Mouse (Mus musculus): ENCODE measurements at regions not wholly inside any gene's neighbourhood (a gene's known extent, or its start where the extent isn't known, plus 50 kb on each side); places are given as distances from the start of the nearest gene placed in this dataset.
A peak's percentile ranks its signal among the peaks of the same experiment; 100 is the strongest.

- H3K9me3 ChIP-seq (ENCODE audit: low read depth, low read length), result no peaks in the 10 kb centered on the region
- no peak overlapping the region for H3K4me2 ChIP-seq
- no peak for TF ChIP-seq CTCF (IDR thresholded peaks at IDR 0.05; ENCODE audit: low read depth)
- H3K36me3 ChIP-seq (ENCODE audit: insufficient read depth), result no peaks in the 10 kb centered on the region
- no peak overlapping the region for H3K9ac ChIP-seq
- H3K4me1 ChIP-seq (ENCODE audit: insufficient read depth), result no peaks in the 10 kb centered on the region
- DNase-seq, result no peak
- H3K27ac ChIP-seq (ENCODE audit: low read depth), result no peak overlapping the region
- no peak for ATAC-seq (ENCODE audit: insufficient read depth)
- 76% methylated on average over 3 of the region's 3 CpGs for WGBS
- no peaks in the 10 kb centered on the region for H3K27me3 ChIP-seq (ENCODE audit: insufficient read depth, low read length)
- no peak overlapping the region for H3K4me3 ChIP-seq (ENCODE audit: low read depth, low read length)
Observed at GRCm38 (mm10) chr3:38187406-38187896, 297.2 kb downstream of the Ankrd50 start.

GRCm38 (mm10) chr3:38186503-38186902 is 298.1 kb downstream of the Ankrd50 start:
- Histone ChIP-seq H3K9me3 (ENCODE audit: low read depth, low read length) (no peaks in the 10 kb centered on the region), H3K4me1 (ENCODE audit: insufficient read depth) (no peaks in the 10 kb centered on the region), H3K9ac (no peak overlapping the region), H3K27me3 (ENCODE audit: insufficient read depth, low read length) (no peaks in the 10 kb centered on the region), H3K27ac (ENCODE audit: low read depth) (no peak overlapping the region), H3K36me3 (ENCODE audit: insufficient read depth) (no peaks in the 10 kb centered on the region), H3K4me2 (no peak overlapping the region), H3K4me3 (ENCODE audit: low read depth, low read length) (no peak overlapping the region)
- DNase-seq (no peak), ATAC-seq (ENCODE audit: insufficient read depth) (no peak)
- 86% methylated on average over 1 of the region's 1 CpGs for WGBS
- no peak for TF ChIP-seq CTCF (IDR thresholded peaks at IDR 0.05; ENCODE audit: low read depth)

- Histone ChIP-seq H3K9me3 (ENCODE audit: low read depth, low read length) (no peaks in the 10 kb centered on the region), H3K4me2 (no peak overlapping the region), H3K4me3 (ENCODE audit: low read depth, low read length) (no peak overlapping the region), H3K27ac (ENCODE audit: low read depth) (no peak overlapping the region), H3K36me3 (ENCODE audit: insufficient read depth) (no peaks in the 10 kb centered on the region), H3K27me3 (ENCODE audit: insufficient read depth, low read length) (no peaks in the 10 kb centered on the region), H3K9ac (no peak overlapping the region), H3K4me1 (ENCODE audit: insufficient read depth) (0 out of 2 replicates have a peak, but pooled peaks cover 4% of the 10 kb centered on the region)
- no peak; the same call in 1 of the 2 replicates for TF ChIP-seq CTCF (IDR thresholded peaks at IDR 0.05; ENCODE audit: low read depth)
- no peak for ATAC-seq (ENCODE audit: insufficient read depth)
- DNase-seq, result no peak
Observed at GRCm38 (mm10) chr3:38178295-38178694, 306.3 kb downstream of the Ankrd50 start.

- 75% methylated on average over 12 of the region's 12 CpGs for WGBS
- no peaks in the 10 kb centered on the region for H3K27me3 ChIP-seq (ENCODE audit: insufficient read depth, low read length)
- no peak overlapping the region for H3K27ac ChIP-seq (ENCODE audit: low read depth)
- no peak overlapping the region for H3K4me3 ChIP-seq (ENCODE audit: low read depth, low read length)
- ATAC-seq (ENCODE audit: insufficient read depth) (no peak), DNase-seq (no peak)
- H3K36me3 ChIP-seq (ENCODE audit: insufficient read depth), result no peaks in the 10 kb centered on the region
- H3K9ac ChIP-seq, result no peak overlapping the region
- 0 out of 2 replicates have a peak, but pooled peaks cover 4% of the 10 kb centered on the region for H3K4me1 ChIP-seq (ENCODE audit: insufficient read depth)
- H3K9me3 ChIP-seq (ENCODE audit: low read depth, low read length), result no peaks in the 10 kb centered on the region
- no peak overlapping the region for H3K4me2 ChIP-seq
- no peak for TF ChIP-seq CTCF (IDR thresholded peaks at IDR 0.05; ENCODE audit: low read depth)
Observed at GRCm38 (mm10) chr3:38175946-38176345, 308.7 kb downstream of the Ankrd50 start.

- H3K36me3 ChIP-seq (ENCODE audit: insufficient read depth), result no peaks in the 10 kb centered on the region
- no peak for ATAC-seq (ENCODE audit: insufficient read depth)
Observed at GRCm38 (mm10) chr3:38174735-38175280, 309.8 kb downstream of the Ankrd50 start.

GRCm38 (mm10) chr3:38152408-38152807 is 332.2 kb downstream of the Ankrd50 start:
- DNase-seq, result no peak
- no peak overlapping the region for H3K4me2 ChIP-seq

More at GRCm38 (mm10) chr3:38174735-38175280, 309.8 kb downstream of the Ankrd50 start:
- H3K27me3 ChIP-seq (ENCODE audit: insufficient read depth, low read length), result no peaks in the 10 kb centered on the region
- no peak for TF ChIP-seq CTCF (IDR thresholded peaks at IDR 0.05; ENCODE audit: low read depth)
- no peaks in the 10 kb centered on the region for H3K9me3 ChIP-seq (ENCODE audit: low read depth, low read length)
- H3K4me2 ChIP-seq, result no peak overlapping the region
- peak; percentile 34 for DNase-seq
- H3K9ac ChIP-seq, result no peak overlapping the region
- H3K4me1 ChIP-seq (ENCODE audit: insufficient read depth), result 0 out of 2 replicates have a peak, but pooled peaks cover 4% of the 10 kb centered on the region
- H3K27ac ChIP-seq (ENCODE audit: low read depth), result no peak overlapping the region
- no peak overlapping the region for H3K4me3 ChIP-seq (ENCODE audit: low read depth, low read length)
- WGBS, result 66% methylated on average over 8 of the region's 8 CpGs

GRCm38 (mm10) chr3:38151821-38152220 is 332.8 kb downstream of the Ankrd50 start:
- no peaks in the 10 kb centered on the region for H3K4me1 ChIP-seq (ENCODE audit: insufficient read depth)
- no peaks in the 10 kb centered on the region for H3K36me3 ChIP-seq (ENCODE audit: insufficient read depth)
- no peak for DNase-seq
- H3K9ac ChIP-seq, result no peak overlapping the region
- no peak overlapping the region for H3K27ac ChIP-seq (ENCODE audit: low read depth)
- no peaks in the 10 kb centered on the region for H3K9me3 ChIP-seq (ENCODE audit: low read depth, low read length)
- 64% methylated on average over 6 of the region's 6 CpGs for WGBS
- ATAC-seq (ENCODE audit: insufficient read depth), result no peak
- no peak overlapping the region for H3K4me3 ChIP-seq (ENCODE audit: low read depth, low read length)
- H3K4me2 ChIP-seq, result no peak overlapping the region
- H3K27me3 ChIP-seq (ENCODE audit: insufficient read depth, low read length), result no peaks in the 10 kb centered on the region
- TF ChIP-seq CTCF (IDR thresholded peaks at IDR 0.05; ENCODE audit: low read depth), result no peak

More at GRCm38 (mm10) chr3:38152408-38152807, 332.2 kb downstream of the Ankrd50 start:
- H3K36me3 ChIP-seq (ENCODE audit: insufficient read depth), result no peaks in the 10 kb centered on the region
- no peak for ATAC-seq (ENCODE audit: insufficient read depth)
- H3K9me3 ChIP-seq (ENCODE audit: low read depth, low read length), result no peaks in the 10 kb centered on the region
- H3K9ac ChIP-seq, result no peak overlapping the region
- no peak for TF ChIP-seq CTCF (IDR thresholded peaks at IDR 0.05; ENCODE audit: low read depth)
- H3K27me3 ChIP-seq (ENCODE audit: insufficient read depth, low read length), result no peaks in the 10 kb centered on the region
- H3K4me3 ChIP-seq (ENCODE audit: low read depth, low read length), result no peak overlapping the region
- WGBS, result 40% methylated on average over 1 of the region's 1 CpGs
- H3K27ac ChIP-seq (ENCODE audit: low read depth), result no peak overlapping the region
- no peaks in the 10 kb centered on the region for H3K4me1 ChIP-seq (ENCODE audit: insufficient read depth)
